Mouse (Mus musculus) Patski (cell line): ENCODE data around the gene Sfpq. TPM values are rescaled to one million over a fixed set of nuclear protein-coding genes. Genes with fewer than 3 reads are reported as not detected.
"Not testable (repeated sequence)": the region's sequence is repeated elsewhere in the genome, so short reads cannot be mapped to it uniquely, and the experiment has no call there.

ENCODE experiments used
- ATAC-seq: fragments of 100-300 bp; one replicate; pipeline ENCODE4 v1.8.0; 2021
- CTCF ChIA-PET: fragments of 350-600 bp; sonication (Branson Sonifier 250); formaldehyde crosslinking; loops from one replicate; lab custom pipeline; 2022; ENCODE audit warnings: inconsistent platforms; lab: Charles Lee
- POLR2A ChIA-PET: fragments of 350-600 bp; sonication (Branson Sonifier 250); formaldehyde crosslinking; loops from one replicate; lab custom pipeline; 2022; ENCODE audit warnings: antibody characterized with exemption, inconsistent platforms; lab: Charles Lee
- DNase-seq: peaks from one replicate; pipeline ENCODE4 v3.0.0-alpha.2; 2011; ENCODE audit warnings: low read depth, low spot score
- H3K27me3 ChIP-seq: fragments of 371-371 bp; one replicate; pipeline ENCODE4 v1.5.1; 2021
- CTCF ChIP-seq: fragments of 100-300 bp; IDR thresholded peaks from one replicate; pipeline ENCODE4 v1.5.1; 2021
- in situ Hi-C: fragments of 300-500 bp; cut with MboI; formaldehyde crosslinking; loops from 3 replicates; pipeline ENCODE4 v1.11.1; 2018; ENCODE audit warnings: low pct_unique_long_range_greater_than_20kb, mixed read lengths
- polyA plus RNA-seq: library from polyadenylated mRNA; unstranded; gene quantifications from one replicate; pipeline ENCODE4 v1.2.3, GENCODE M21; 2021

Gene Sfpq
- polyA plus RNA-seq, 1 experiment from 2014 or later, result 312 TPM

- no peak for TF ChIP-seq CTCF
- ChIA-PET POLR2A (no interaction called here), CTCF (no interaction called here)
- peaks cover 4% of the 10 kb centered on the region for H3K27me3 ChIP-seq
- DNase-seq (no peak), ATAC-seq (no peak)
- in situ Hi-C loops, result no loop called here
These were observed 16.7 kb upstream of the Sfpq start for GRCm38 (mm10) chr4:127004384-127004783.

GRCm38 (mm10) chr4:127005113-127005936, 15.8 kb upstream of the Sfpq start:
- in situ Hi-C loops, result no loop called here
- peaks cover 4% of the 10 kb centered on the region for H3K27me3 ChIP-seq
- no peak for TF ChIP-seq CTCF
- CTCF ChIA-PET, result no interaction called here
- ATAC-seq (no peak), DNase-seq (no peak)
- POLR2A ChIA-PET, result no interaction called here

GRCm38 (mm10) chr4:127015294-127015993, 5.7 kb upstream of the Sfpq start:
- in situ Hi-C loops, POLR2A ChIA-PET, H3K27me3 ChIP-seq, DNase-seq, CTCF ChIA-PET: not testable (repeated sequence)
- peak; percentile 49 for TF ChIP-seq CTCF
- ATAC-seq, result peak; percentile 62

GRCm38 (mm10) chr4:127016366-127016765, 4.8 kb upstream of the Sfpq start:
- no peak for TF ChIP-seq CTCF
- in situ Hi-C loops, result no loop called here
- ATAC-seq (no peak), DNase-seq (no peak)
- ChIA-PET CTCF (interaction anchor here (0.7 kb wide), 1 partner anchor 8 kb away, joined by 5 read pairs; no protein-coding TSS in a partner anchor), POLR2A (no interaction called here)
- H3K27me3 ChIP-seq, result no peaks in the 10 kb centered on the region

- no peak for ATAC-seq
- ChIA-PET POLR2A (interaction anchor here (1.0 to 1.1 kb wide), 2 partner anchors 13 to 57 kb away, joined by 3 to 6 read pairs; partner anchors contain the start of gene Zmym6), CTCF (no interaction called here)
- in situ Hi-C loops, result no loop called here
- no peaks in the 10 kb centered on the region for H3K27me3 ChIP-seq
- TF ChIP-seq CTCF, result no peak
- no peak for DNase-seq
These were observed 543 bp upstream of the Sfpq start for GRCm38 (mm10) chr4:127020411-127021150.

- peak; percentile 35 for DNase-seq
- ChIA-PET CTCF (no interaction called here), POLR2A (interaction anchor here (1.3 kb wide), 1 partner anchor 15 kb away, joined by 3 read pairs; no protein-coding TSS in a partner anchor)
- ATAC-seq, result peak; percentile 68
- no peaks in the 10 kb centered on the region for H3K27me3 ChIP-seq
- peak; percentile 85 for TF ChIP-seq CTCF
- in situ Hi-C loops, result no loop called here
These were observed 984 bp downstream of the Sfpq start for GRCm38 (mm10) chr4:127021989-127022626.

- in situ Hi-C loops, result no loop called here
- ChIA-PET CTCF (no interaction called here), POLR2A (interaction anchor here (1.3 kb wide), 1 partner anchor 14 kb away, joined by 3 read pairs; no protein-coding TSS in a partner anchor)
- no peak for DNase-seq
- ATAC-seq, result no peak
- no peak for TF ChIP-seq CTCF
- no peaks in the 10 kb centered on the region for H3K27me3 ChIP-seq
These were observed 2.1 kb downstream of the Sfpq start for GRCm38 (mm10) chr4:127023201-127023600.

GRCm38 (mm10) chr4:127024240-127024639, 3.1 kb downstream of the Sfpq start:
- no peaks in the 10 kb centered on the region for H3K27me3 ChIP-seq
- in situ Hi-C loops, result no loop called here
- no peak for DNase-seq
- ATAC-seq, result no peak
- POLR2A ChIA-PET, result no interaction called here
- TF ChIP-seq CTCF, result no peak
- CTCF ChIA-PET, result no interaction called here

GRCm38 (mm10) chr4:127026826-127027225, 5.7 kb downstream of the Sfpq start:
- ATAC-seq, result no peak
- no peak for DNase-seq
- in situ Hi-C loops, result no loop called here
- ChIA-PET CTCF (interaction anchor here (2.1 kb wide), 1 partner anchor 10 kb away, joined by 5 read pairs; no protein-coding TSS in a partner anchor), POLR2A (no interaction called here)
- no peaks in the 10 kb centered on the region for H3K27me3 ChIP-seq
- TF ChIP-seq CTCF, result no peak
